Mouse (Mus musculus): ENCODE data around the gene Gprc5c.
"Not testable (repeated sequence)": the region's sequence is repeated elsewhere in the genome, so short reads cannot be mapped to it uniquely, and the experiment has no call there.

Gprc5c gene

DNA sequence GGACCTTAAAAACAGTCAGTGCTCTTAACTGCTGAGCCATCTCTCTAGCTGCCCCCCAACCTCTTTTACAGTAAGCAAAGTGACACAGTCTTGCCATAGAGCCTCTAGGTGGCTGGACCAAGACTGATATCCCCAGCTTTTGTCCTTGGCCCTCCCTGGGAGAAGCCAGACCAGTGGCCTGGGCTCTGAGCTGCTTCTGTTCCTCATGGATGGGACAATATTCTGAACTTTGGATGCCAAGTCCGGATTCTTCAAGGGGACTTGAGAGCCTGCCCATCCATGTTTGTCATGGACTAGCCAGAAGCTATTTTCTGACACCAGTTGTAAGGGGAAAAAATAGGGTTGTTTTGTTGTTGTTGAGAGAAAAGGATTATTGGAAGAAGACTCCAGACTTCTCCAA, 18.8 kb downstream of the Gprc5c start:
- DNase-seq (ENCODE audit: low read depth): no peak

DNA sequence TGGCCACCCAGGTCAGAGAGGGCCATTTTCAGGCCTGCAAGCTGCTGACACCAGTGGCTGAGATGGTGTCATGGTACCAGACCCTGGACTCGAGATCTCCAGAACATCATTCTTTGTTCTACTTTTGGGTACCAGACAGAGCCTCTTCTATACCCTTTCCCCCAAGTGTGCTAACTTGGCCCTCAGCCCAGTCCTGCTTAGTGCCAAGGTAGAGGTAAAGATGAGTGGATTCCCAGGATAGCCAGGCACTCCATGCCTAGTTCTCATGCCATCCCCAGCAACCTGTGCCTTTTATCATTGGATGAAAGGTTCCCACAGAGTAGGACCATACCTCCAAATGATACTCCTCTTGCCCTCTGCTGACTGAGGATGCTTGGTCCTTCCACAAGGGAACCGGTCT, 20.6 kb downstream of the Gprc5c start:
- DNase-seq (ENCODE audit: low read depth): no peak

DNA sequence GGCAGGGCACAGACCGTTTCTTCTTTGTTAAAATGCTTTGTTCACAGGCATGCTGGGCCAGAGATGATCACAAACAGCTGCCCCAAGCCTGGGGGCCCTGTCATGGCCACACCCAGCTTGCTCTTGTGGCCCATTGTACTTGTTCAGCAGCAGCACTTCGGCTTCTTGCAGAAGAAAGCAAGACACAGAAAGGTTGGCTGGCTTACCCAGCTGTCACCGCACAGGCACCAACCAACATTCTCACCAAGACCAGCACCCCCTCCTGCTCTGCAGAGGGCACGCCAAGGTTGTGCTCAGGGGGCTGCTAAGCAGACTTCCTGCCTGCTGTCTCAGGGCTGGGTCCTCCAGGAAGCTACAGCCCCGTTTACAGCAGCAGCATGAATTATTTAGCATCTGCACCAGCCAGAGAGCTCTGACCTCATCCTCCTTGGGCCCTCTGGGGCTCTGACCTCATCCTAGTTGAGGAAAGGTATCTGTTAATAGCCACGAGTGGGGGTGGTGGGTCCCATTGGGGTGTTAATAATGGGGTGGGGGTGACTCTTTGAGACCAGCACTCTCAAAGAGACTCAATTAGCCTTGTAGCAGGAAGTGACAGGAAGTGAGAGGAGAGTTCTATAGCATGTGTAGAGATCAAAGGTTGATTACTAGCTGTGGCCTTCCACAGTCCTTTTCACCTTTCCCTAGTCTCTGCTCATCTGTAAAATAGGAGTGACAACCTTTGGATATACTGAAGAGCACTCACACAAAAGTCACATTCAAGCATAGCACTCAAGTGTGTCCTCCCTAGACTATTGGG, 22.3 kb downstream of the Gprc5c start:
- DNase-seq (ENCODE audit: low read depth): no peak

DNA sequence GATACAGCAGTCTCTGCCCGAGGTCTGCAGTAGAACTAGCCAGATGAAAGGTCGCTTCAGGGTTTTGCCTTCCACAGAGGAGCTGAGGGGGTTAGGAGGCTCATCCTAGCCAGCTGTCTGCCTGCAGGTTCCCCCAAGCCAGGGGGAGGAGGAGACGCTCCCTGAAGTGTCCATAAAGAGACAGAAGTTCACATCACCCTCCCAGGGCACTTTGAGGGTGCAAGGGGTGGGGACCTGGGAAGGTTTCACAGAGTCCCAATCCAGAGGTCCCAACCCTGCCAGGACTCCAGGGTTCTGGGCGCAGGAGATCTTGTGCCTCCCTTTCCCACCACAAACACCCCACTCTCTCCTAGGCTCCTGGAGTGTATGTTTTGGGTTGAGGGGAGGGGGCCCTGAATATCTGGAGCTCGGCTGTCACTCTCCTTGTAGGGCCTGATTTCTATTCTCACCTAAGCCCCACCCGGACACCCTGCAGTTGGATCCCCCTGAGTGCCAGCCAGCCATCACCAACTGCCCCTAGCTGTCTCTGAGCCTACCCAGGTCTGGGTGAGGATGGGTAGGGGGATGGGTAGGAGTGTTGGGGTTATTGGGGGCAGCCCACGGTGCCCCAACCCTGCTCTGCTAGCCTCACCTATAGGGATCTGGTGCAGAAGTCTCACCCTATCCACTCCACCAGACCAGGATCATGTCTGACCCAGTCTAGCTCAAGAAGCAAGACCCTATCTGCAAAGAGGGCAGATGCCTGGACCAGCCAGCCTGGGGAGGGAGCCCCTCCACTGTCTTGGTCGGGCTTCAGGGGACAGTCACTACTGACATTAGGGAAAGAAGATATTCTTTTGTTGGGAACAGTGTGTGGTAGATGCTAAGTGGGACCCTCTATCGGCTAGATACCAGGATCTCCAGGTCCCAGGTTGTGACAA, 23.5 kb downstream of the Gprc5c start:
- no peak for DNase-seq (ENCODE audit: low read depth)

DNA sequence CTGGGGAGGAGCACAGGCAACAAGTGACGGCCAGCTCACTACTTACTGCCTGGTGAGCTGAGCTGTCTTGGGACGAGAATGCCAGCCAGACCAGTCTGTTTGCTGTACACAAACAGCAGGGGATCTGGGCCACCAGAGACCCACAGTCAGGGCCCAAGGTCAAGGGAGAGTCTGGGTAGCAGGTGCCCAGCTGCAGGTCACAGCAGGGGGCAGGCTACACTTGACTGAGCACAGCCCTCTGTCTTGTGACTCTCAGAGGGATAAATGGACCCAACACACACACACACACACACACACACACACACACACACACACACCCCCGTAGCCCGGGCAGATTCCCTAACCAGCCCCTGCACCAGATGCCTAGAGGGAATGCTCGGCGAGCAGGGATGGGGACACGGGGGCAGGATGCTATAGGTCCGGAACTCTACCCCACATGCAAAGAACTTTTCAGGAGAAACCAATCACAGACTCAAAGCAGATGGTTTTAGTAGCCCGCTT, 24.4 kb downstream of the Gprc5c start:
- no peak for DNase-seq (ENCODE audit: low read depth)

DNA sequence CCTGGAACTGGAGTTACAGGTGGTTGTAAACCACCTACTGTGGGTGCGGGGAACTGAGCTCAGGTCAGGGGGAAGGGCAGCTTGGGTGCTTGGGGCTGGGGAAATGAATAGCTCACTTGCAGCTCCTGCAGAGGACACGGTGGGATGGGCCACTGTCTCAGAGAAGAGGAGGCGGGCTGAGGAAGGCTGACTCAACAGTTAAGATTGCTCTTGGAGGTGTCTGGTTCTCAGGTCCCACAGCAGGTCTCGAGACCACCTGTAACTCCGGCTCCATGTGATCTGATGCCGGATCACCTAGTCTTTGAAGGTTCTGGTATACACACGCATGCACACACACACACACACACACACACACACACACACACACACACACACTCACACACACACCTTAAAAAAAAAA, 25.2 kb downstream of the Gprc5c start:
- no peak for DNase-seq (ENCODE audit: low read depth)

DNA sequence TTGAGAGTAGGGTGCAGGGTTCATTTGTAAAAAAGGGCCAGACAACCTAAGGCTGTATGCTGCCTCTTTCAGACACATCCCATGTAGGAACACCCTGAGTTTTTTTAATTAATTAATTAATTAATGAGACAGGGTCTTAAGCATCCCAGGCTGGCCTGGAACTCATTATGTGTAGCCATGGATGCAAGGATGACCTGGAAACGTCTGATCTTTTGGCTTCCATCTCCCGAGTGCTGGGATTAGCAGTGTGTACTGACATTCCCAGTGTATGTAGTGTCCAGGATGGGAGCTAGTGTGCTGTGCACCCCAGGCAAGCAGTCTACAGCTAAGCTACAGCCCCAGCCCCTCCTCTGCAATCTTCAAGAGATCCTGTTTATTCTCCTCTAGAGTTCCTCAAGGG, 25.7 kb downstream of the Gprc5c start:
- DNase-seq (ENCODE audit: low read depth): no peak

DNA sequence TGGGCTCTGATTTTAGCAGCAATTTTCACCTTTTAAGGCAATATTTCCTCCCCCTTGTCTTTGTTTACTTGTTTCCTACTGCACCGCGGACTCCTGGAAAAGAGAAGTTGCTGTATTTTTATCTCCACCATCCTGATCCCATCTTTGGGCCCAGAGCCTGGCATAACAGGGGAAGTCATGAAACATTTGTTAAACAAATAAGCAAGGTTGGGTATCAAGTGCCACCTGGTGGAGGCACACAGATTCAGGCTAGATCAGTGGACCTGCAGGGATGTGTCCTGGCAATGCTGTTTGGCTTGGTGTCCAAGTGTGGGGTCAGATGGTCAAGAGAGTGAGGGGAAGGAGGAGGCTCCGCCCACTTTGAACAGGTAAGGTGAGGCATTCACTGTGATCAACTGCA, 26.2 kb downstream of the Gprc5c start:
- DNase-seq (ENCODE audit: low read depth): no peak

DNA sequence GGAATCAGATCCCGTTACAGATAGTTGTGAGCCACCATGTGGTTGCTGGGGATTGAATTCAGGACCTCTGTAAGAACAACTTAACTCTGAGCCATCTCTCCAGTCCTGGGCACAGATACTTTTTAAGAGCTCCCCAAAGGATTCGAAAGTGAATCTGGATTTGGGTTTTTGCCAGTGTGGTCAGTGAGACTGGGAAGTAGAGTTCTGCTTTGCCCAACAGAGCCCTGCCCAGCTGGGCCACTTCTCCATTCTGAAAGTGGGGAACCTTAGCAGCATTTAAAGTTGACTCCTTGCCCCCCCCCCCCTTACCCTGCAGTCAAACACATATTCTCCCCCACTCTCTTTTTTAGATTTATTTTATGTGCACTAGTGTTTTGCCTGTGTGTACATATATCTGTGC, 28.7 kb downstream of the Gprc5c start:
- DNase-seq (ENCODE audit: low read depth): no peak

DNA sequence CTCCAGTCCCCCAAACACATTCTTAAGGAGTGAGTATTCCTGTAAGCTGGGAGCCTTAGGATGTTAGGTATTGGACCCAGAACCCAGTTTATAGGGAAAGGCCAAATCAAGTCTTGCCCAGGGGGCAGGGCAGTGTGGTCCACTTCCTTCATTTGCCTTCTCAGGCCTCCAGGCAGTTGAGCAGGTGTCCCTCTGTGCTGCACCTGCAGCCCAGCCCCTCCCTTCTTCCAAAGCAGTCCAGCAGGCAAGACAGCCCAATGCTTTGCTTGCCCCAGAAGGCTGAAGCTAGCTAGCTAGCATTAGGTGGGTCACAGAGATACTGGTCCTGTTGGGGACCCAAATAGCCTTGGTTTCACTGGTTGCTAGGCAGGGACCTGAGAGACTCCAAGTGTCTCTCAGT, 29.2 kb downstream of the Gprc5c start:
- DNase-seq (ENCODE audit: low read depth): no peak

DNA sequence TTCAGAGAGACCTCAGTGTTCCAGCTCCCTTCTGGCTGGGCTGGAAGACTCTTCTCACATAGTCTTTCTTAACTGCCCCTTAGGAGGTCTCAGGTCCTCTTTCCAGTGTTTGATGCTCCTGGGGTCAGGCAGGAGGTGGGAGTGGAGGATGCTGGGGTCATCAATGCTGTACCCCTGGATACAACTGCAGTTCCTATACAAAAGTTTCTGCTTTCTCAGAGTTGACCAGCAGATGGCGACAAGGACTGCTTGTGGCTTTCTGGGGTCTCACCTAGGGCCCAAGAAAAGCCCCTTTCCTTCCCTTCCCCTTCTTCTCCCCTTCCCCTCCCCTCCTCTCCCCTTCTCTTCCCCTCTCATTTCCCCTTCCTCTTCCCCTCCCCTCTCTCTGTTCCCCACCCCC, 29.6 kb downstream of the Gprc5c start:
- no peak for DNase-seq (ENCODE audit: low read depth)

DNA sequence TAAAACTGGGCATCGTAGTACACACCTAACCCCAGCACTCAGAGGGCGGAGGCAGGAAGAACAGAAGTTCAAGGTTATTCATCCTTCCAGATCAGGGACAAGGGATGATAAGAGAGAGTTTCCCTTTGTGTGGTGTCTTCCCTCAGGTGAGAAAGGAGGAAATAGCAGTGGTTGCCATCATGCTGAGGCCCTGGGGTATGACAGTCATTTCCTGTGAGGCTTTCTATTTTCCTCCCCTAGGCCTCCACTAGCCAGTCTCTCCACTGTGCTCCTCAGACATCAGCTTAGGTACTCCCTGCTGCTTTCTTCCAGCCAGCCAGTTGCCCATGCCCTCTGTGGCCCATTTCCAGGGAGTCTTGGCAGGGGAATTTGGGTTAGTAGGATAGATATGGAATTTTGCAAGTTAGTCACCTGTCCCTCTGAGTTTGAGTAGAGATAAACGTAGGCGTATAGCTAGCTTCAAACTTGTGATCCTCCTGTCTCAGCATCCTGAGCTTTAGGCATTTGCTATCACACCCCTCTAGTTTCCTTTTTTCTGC, 32.4 kb downstream of the Gprc5c start:
- no peak for DNase-seq (ENCODE audit: low read depth)

DNA sequence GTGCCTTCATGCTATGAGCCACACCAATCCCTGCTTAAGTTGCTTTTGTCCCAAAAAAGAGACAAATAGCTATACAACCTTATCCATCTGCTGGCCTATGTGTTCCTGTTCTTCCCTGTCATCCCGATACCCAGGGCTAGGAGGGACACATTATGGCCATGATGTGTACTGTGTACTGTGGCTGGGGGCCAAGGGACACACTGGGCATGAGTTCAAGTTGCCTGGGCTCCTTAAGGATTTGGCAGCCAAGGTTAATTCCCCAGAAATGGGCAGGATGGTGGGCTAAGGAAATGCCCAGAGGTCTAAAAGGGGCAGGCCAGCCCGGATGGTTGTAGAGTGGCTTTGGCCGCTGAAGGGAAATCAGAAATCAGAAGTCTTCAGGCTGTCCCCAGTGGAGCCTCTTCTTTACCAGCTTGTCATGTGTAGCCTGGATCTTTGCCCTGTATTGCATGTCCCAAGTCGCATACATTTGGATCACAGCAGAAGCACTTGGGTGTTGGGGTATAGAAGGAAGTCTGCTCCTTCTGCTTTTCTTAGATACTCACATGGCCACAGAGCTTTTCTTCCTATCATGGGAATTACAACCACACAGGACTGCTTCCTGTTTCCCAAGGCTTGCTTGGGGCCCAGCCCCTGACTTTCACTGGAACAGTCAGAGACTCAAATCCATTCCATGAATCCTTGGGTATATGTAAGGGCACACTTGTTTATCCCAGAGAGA, 33.6 kb downstream of the Gprc5c start:
- DNase-seq (ENCODE audit: low read depth): no peak

DNA sequence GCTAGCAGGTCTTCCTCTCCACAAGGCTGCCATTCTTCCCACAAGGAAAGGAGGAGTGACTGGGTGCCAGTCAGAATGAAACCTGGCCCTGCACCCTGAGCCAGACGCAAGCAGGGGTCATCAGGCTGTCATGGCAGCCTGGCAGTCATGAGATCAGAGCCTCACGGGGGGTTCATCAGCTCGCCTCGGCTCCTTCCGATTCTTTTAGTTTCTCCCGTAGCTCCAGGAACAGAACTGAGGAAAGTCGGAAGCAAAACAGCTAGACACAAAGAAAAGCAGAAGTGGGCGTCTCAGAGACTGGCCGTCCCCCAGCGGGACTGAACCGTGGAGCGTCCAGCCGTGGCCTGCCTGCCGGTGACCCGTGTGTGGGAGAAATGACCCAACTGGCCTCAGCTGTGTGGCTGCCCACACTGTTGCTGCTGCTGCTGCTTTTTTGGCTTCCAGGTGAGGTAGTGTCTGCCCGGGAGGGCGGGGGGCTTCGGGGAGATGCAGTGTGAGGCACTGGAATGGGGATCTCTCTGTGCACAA, 39.1 kb downstream of the Gprc5c start, which contains the start of gene Cd300a:
TSS of gene Cd300a (plus strand) at position 51 of the 528 bp plus-strand sequence.
- DNase-seq (ENCODE audit: low read depth): no peak

DNA sequence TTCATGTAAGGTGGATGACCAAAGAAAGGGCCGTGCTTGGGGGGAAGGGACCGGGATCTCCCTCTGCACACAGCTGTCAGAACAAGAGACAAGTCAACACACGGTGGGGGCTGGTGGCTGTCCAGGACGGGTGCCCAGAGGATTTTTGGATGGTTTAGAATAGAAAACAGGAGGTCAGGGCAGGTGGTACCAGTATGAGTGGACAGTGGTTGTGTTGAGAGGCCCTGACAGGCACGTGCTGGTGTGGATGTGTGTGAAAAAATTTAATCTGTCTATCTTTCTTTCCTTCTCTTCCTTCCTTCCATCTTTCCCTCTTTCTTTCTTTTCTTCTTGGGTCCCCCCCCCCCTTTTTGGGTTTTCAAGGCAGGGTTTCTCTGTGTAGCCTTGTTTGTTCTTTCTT, 39.6 kb downstream of the Gprc5c start:
- no peak for DNase-seq (ENCODE audit: low read depth)

DNA sequence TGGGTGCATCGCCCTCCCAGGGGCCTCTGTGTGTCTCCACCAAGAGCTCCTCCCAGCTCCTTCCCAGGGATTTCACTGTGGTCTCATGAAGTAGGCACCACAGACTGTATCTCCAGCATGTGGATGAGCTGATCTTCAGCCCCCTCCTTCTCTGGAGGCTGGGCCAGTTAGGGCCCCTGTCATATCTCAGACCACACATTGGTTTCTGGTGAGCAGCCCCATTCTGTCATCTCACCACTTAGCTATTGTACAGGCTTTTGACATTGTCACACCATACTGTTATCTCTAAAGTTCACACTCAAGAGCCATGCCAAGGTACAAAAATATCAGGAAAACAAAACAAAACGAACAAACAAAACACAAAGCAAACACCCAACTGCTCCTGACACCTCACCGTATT, 45.1 kb downstream of the Gprc5c start:
- DNase-seq (ENCODE audit: low read depth): peak; percentile 32

DNA sequence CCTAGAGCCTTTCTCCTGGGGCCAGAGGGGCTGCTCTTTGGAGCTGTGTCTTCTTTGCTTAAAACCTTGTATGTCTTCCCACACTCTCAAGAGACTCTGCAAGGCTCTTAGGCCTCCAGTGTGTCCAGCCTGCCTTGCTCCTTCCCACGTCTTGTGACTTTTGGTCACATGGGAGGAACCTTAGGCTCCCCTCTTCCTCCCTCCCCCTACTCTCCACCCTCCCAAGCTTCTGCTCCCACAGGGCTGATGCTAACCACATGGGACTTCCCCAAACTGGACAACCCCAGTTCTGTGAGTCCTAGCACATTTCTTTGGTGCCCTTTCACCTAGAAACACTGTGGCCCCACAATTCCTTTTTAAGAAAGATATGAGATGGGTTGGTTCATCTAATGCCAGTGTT, 47.1 kb downstream of the Gprc5c start:
- no peak for DNase-seq (ENCODE audit: low read depth)

DNA sequence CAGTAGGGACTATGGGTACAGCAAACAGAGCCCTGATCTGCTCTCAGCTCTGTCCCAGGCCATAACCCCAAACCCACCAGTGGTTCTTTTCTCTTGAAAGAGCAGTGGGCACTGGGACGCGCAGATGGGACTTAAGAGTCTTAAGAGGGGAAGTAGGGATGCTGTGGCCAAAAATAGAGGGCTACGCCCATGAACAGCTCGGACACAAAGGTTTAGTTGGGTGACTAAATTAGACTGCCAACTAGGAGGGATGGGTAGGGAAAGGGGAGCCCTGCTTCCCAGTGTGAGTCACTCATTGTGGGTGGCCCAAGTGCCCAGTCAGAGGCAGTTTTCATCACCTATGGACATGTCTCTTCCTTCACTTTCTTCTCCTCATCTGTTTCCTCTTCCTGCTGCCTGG, 52.3 kb downstream of the Gprc5c start:
- no peak for DNase-seq (ENCODE audit: low read depth)

DNA sequence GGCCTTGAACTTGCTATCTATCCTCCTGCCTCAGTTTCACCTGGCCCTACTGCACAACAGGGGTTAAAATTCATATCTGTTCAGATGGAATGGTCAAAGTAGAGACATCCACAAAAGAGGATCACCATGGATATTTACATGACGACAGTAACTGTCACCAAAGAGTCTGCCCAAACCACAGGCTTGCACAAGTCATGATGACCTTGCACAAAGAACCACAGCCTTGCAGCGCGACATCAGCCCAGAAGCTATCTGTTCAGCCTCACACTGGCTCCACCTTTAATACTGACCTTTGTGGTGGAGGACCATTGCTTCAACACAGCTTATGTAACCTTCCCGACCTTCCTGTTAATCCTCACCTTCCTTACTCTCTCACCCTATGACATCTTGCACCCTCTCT, 56.6 kb downstream of the Gprc5c start:
- no peak for DNase-seq (ENCODE audit: low read depth)

DNA sequence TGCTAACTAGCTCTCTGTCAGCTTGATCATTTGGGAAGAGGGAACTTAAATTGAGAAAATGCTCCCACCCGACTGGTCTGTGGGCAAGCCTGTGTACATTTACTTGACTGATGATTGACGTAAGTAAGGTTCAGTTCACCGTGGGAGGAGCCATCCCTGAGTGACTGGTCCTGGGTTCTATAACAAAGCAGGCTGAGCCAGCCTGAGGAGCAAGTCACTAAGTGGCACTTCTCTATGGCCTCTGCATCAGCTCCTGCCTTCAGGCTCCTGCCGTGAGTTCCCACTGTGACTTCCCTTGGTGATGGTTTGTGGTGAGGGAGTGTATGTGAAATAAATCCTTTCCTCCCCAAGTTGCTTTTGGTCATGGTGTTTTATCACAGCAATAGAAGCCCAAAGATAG, 57.1 kb downstream of the Gprc5c start:
- no peak for DNase-seq (ENCODE audit: low read depth)

DNA sequence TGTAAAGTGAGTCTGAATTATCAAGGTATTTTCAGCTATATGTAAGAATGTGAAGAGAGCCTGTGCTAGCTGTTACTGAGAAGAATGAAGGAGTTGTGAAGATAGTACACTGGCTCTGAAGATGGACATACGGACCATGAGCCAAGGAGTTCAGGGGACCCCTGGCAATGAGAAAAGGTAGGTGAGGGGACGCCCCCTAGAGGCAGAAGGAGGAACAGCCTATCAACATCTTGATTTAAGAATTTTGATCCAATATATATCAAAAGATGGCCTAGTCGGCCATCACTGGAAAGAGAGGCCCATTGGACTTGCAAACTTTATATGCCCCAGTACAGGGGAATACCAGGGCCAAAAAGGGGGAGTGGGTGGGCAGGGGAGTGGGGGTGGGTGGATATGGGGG, 58.6 kb downstream of the Gprc5c start:
- not testable (repeated sequence) for DNase-seq (ENCODE audit: low read depth)

DNA sequence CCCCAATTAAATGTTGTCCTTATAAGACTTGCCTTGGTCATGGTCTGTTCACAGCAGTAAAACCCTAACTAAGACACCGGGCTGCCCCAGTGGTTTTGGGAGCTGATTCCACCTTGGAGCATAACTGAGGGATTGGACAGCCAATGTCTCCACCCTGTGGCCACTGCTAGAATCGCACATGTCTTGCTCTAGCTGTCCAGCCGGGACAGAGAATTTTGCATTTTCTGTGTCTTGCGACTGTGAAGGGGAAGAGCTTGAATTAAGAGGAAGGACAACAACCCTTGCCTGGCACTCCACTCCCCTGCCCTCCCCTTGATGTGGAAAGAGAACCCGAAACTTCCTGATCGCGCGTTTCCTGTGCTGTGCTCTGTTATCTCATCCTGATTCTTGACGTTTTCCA, 61.9 kb downstream of the Gprc5c start:
- DNase-seq (ENCODE audit: low read depth): peak; percentile 38

Data from c-Kit-positive CD71-positive TER-119-negative erythroid progenitor cells, embryonic 14.5 days (primary cell).